Mouse (Mus musculus): Measurements from ENCODE around the gene Slc38a1. TPM values are rescaled to one million over a fixed set of nuclear protein-coding genes. Genes with fewer than 3 reads are reported as not detected.

The Slc38a1 gene
- polyA plus RNA-seq, 1 experiment, result not detected

- Histone ChIP-seq H3K4me1 (ENCODE audit: control insufficient read depth, insufficient read depth, low read length) (peaks cover 5% of the 10 kb centered on the region; the same call in 1 of the 2 replicates), H3K4me3 (ENCODE audit: insufficient read depth, low read depth, low read length) (no peak overlapping the region), H3K27ac (ENCODE audit: insufficient read depth, low read depth, low read length) (no peak overlapping the region)
- TF ChIP-seq CTCF (IDR thresholded peaks at IDR 0.05; ENCODE audit: insufficient read depth, low read depth, low read length) (no peak), POLR2A (IDR thresholded peaks at IDR 0.05; ENCODE audit: insufficient read depth, low read depth, low read length) (no peak)
- WGBS, result 88% methylated on average over 9 of the region's 9 CpGs
These were observed 43.8 kb upstream of the Slc38a1 start for GRCm38 (mm10) chr15:96686201-96687159.

GRCm38 (mm10) chr15:96685273-96685672 is 42.6 kb upstream of the Slc38a1 start:
- peaks cover 5% of the 10 kb centered on the region; the same call in 1 of the 2 replicates for H3K4me1 ChIP-seq (ENCODE audit: control insufficient read depth, insufficient read depth, low read length)
- no peak overlapping the region for H3K4me3 ChIP-seq (ENCODE audit: insufficient read depth, low read depth, low read length)
- 66% methylated on average over 6 of the region's 6 CpGs for WGBS
- H3K27ac ChIP-seq (ENCODE audit: insufficient read depth, low read depth, low read length), result no peak overlapping the region
- TF ChIP-seq CTCF (IDR thresholded peaks at IDR 0.05; ENCODE audit: insufficient read depth, low read depth, low read length) (no peak), POLR2A (IDR thresholded peaks at IDR 0.05; ENCODE audit: insufficient read depth, low read depth, low read length) (no peak)

GRCm38 (mm10) chr15:96684132-96684830 is 41.6 kb upstream of the Slc38a1 start:
- peaks cover 5% of the 10 kb centered on the region; the same call in 1 of the 2 replicates for H3K4me1 ChIP-seq (ENCODE audit: control insufficient read depth, insufficient read depth, low read length)
- H3K27ac ChIP-seq (ENCODE audit: insufficient read depth, low read depth, low read length), result no peak overlapping the region; the same call in 1 of the 2 replicates
- TF ChIP-seq CTCF (IDR thresholded peaks at IDR 0.05; ENCODE audit: insufficient read depth, low read depth, low read length), result no peak
- TF ChIP-seq POLR2A (IDR thresholded peaks at IDR 0.05; ENCODE audit: insufficient read depth, low read depth, low read length), result no peak
- no peak overlapping the region for H3K4me3 ChIP-seq (ENCODE audit: insufficient read depth, low read depth, low read length)
- 46% methylated on average over 11 of the region's 11 CpGs for WGBS

GRCm38 (mm10) chr15:96678871-96679773 is 36.4 kb upstream of the Slc38a1 start:
- peaks cover under 1% of the 10 kb centered on the region; the same call in 1 of the 2 replicates for H3K4me1 ChIP-seq (ENCODE audit: control insufficient read depth, insufficient read depth, low read length)
- H3K27ac ChIP-seq (ENCODE audit: insufficient read depth, low read depth, low read length), result no peak overlapping the region
- no peak overlapping the region for H3K4me3 ChIP-seq (ENCODE audit: insufficient read depth, low read depth, low read length)
- 81% methylated on average over 19 of the region's 19 CpGs for WGBS
- TF ChIP-seq CTCF (IDR thresholded peaks at IDR 0.05; ENCODE audit: insufficient read depth, low read depth, low read length) (no peak), POLR2A (IDR thresholded peaks at IDR 0.05; ENCODE audit: insufficient read depth, low read depth, low read length) (no peak)

- Histone ChIP-seq H3K4me1 (ENCODE audit: control insufficient read depth, insufficient read depth, low read length) (no peaks in the 10 kb centered on the region), H3K27ac (ENCODE audit: insufficient read depth, low read depth, low read length) (no peak overlapping the region), H3K4me3 (ENCODE audit: insufficient read depth, low read depth, low read length) (no peak overlapping the region)
- WGBS, result 37% methylated on average over 10 of the region's 10 CpGs
- TF ChIP-seq CTCF (IDR thresholded peaks at IDR 0.05; ENCODE audit: insufficient read depth, low read depth, low read length) (no peak), POLR2A (IDR thresholded peaks at IDR 0.05; ENCODE audit: insufficient read depth, low read depth, low read length) (no peak)
These were observed 33.8 kb upstream of the Slc38a1 start for GRCm38 (mm10) chr15:96676518-96676917.

GRCm38 (mm10) chr15:96675744-96676143 is 33.0 kb upstream of the Slc38a1 start:
- H3K27ac ChIP-seq (ENCODE audit: insufficient read depth, low read depth, low read length), result no peak overlapping the region
- TF ChIP-seq POLR2A (IDR thresholded peaks at IDR 0.05; ENCODE audit: insufficient read depth, low read depth, low read length), result no peak
- no peak for TF ChIP-seq CTCF (IDR thresholded peaks at IDR 0.05; ENCODE audit: insufficient read depth, low read depth, low read length)
- WGBS, result 86% methylated on average over 15 of the region's 15 CpGs

GRCm38 (mm10) chr15:96675055-96675454 is 32.3 kb upstream of the Slc38a1 start:
- TF ChIP-seq POLR2A (IDR thresholded peaks at IDR 0.05; ENCODE audit: insufficient read depth, low read depth, low read length), result no peak
- no peak for TF ChIP-seq CTCF (IDR thresholded peaks at IDR 0.05; ENCODE audit: insufficient read depth, low read depth, low read length)
- H3K27ac ChIP-seq (ENCODE audit: insufficient read depth, low read depth, low read length), result no peak overlapping the region
- H3K4me3 ChIP-seq (ENCODE audit: insufficient read depth, low read depth, low read length), result no peak overlapping the region
- H3K4me1 ChIP-seq (ENCODE audit: control insufficient read depth, insufficient read depth, low read length), result no peaks in the 10 kb centered on the region
- whole genome bisulfite sequencing, result 94% methylated on average over 11 of the region's 11 CpGs

More at GRCm38 (mm10) chr15:96675744-96676143, 33.0 kb upstream of the Slc38a1 start:
- H3K4me3 ChIP-seq (ENCODE audit: insufficient read depth, low read depth, low read length), result no peak overlapping the region
- H3K4me1 ChIP-seq (ENCODE audit: control insufficient read depth, insufficient read depth, low read length), result no peaks in the 10 kb centered on the region

- 71% methylated on average over 1 of the region's 1 CpGs for WGBS
- H3K4me3 ChIP-seq (ENCODE audit: insufficient read depth, low read depth, low read length), result no peak overlapping the region
- no peak overlapping the region for H3K27ac ChIP-seq (ENCODE audit: insufficient read depth, low read depth, low read length)
- H3K4me1 ChIP-seq (ENCODE audit: control insufficient read depth, insufficient read depth, low read length), result no peaks in the 10 kb centered on the region
- TF ChIP-seq POLR2A (IDR thresholded peaks at IDR 0.05; ENCODE audit: insufficient read depth, low read depth, low read length), result no peak
- no peak for TF ChIP-seq CTCF (IDR thresholded peaks at IDR 0.05; ENCODE audit: insufficient read depth, low read depth, low read length)
These were observed 31.4 kb upstream of the Slc38a1 start for GRCm38 (mm10) chr15:96674089-96674488.

Measured in olfactory bulb, adult 2 months (tissue).